Mouse (Mus musculus): ENCODE data around the gene Sh3bgrl. TPM values are rescaled to one million over a fixed set of nuclear protein-coding genes. Genes with fewer than 3 reads are reported as not detected.

Gene Sh3bgrl
- polyA plus RNA-seq, 1 experiment from 2014 or later: 36.8 TPM

- H3K4me3 ChIP-seq (ENCODE audit: low read depth, low read length): no peak overlapping the region
- H3K4me2 ChIP-seq (ENCODE audit: low read depth, low read length): no peak overlapping the region
- no peak for DNase-seq
- H3K9ac ChIP-seq (replicated peaks): no peak overlapping the region
- no peaks in the 10 kb centered on the region for H3K36me3 ChIP-seq (replicated peaks; ENCODE audit: insufficient read depth, low read length)
- WGBS (ENCODE audit: insufficient replicate concordance): 46% methylated on average over 7 of the region's 7 CpGs
- H3K9me3 ChIP-seq (ENCODE audit: low read length): no peaks in the 10 kb centered on the region
- H3K4me1 ChIP-seq (ENCODE audit: insufficient read depth): no peaks in the 10 kb centered on the region
- TF ChIP-seq CTCF (IDR thresholded peaks at IDR 0.05; ENCODE audit: low read depth): no peak
- TF ChIP-seq EP300 (IDR thresholded peaks at IDR 0.05; ENCODE audit: low read depth): no peak
- peak overlapping the region; percentile 22; the same call in 1 of the 2 replicates for H3K27ac ChIP-seq (ENCODE audit: low read depth)
- no peak for ATAC-seq
- H3K27me3 ChIP-seq (ENCODE audit: insufficient read depth, low read length): no peaks in the 10 kb centered on the region
Observed at GRCm38 (mm10) chrX:109127551-109128088, 32.5 kb downstream of the Sh3bgrl start.

GRCm38 (mm10) chrX:109130066-109130465 is 34.9 kb downstream of the Sh3bgrl start:
- Histone ChIP-seq H3K4me2 (ENCODE audit: low read depth, low read length) (no peak overlapping the region), H3K9ac (replicated peaks) (no peak overlapping the region), H3K4me3 (ENCODE audit: low read depth, low read length) (no peak overlapping the region), H3K36me3 (replicated peaks; ENCODE audit: insufficient read depth, low read length) (no peaks in the 10 kb centered on the region), H3K27ac (ENCODE audit: low read depth) (no peak overlapping the region), H3K9me3 (ENCODE audit: low read length) (no peaks in the 10 kb centered on the region), H3K4me1 (ENCODE audit: insufficient read depth) (no peaks in the 10 kb centered on the region), H3K27me3 (ENCODE audit: insufficient read depth, low read length) (no peaks in the 10 kb centered on the region)
- DNase-seq: no peak
- no peak for TF ChIP-seq CTCF (IDR thresholded peaks at IDR 0.05; ENCODE audit: low read depth)
- TF ChIP-seq EP300 (IDR thresholded peaks at IDR 0.05; ENCODE audit: low read depth): no peak
- WGBS (ENCODE audit: insufficient replicate concordance): 77% methylated on average over 1 of the region's 1 CpGs
- no peak for ATAC-seq

- DNase-seq (no peak), ATAC-seq (no peak)
- H3K9ac ChIP-seq (replicated peaks): no peak overlapping the region
- no peaks in the 10 kb centered on the region for H3K4me1 ChIP-seq (ENCODE audit: insufficient read depth)
- H3K4me3 ChIP-seq (ENCODE audit: low read depth, low read length): no peak overlapping the region
- H3K36me3 ChIP-seq (replicated peaks; ENCODE audit: insufficient read depth, low read length): no peaks in the 10 kb centered on the region
- 78% methylated on average over 2 of the region's 2 CpGs for WGBS (ENCODE audit: insufficient replicate concordance)
- no peaks in the 10 kb centered on the region for H3K9me3 ChIP-seq (ENCODE audit: low read length)
- H3K4me2 ChIP-seq (ENCODE audit: low read depth, low read length): no peak overlapping the region
- H3K27me3 ChIP-seq (ENCODE audit: insufficient read depth, low read length): no peaks in the 10 kb centered on the region
- no peak for TF ChIP-seq EP300 (IDR thresholded peaks at IDR 0.05; ENCODE audit: low read depth)
- TF ChIP-seq CTCF (IDR thresholded peaks at IDR 0.05; ENCODE audit: low read depth): no peak
- no peak overlapping the region for H3K27ac ChIP-seq (ENCODE audit: low read depth)
Observed at GRCm38 (mm10) chrX:109131834-109132233, 36.7 kb downstream of the Sh3bgrl start.

- no peaks in the 10 kb centered on the region for H3K9me3 ChIP-seq (ENCODE audit: low read length)
- H3K27ac ChIP-seq (ENCODE audit: low read depth): no peak overlapping the region; the same call in 1 of the 2 replicates
- no peaks in the 10 kb centered on the region for H3K27me3 ChIP-seq (ENCODE audit: insufficient read depth, low read length)
- WGBS (ENCODE audit: insufficient replicate concordance): 88% methylated on average over 1 of the region's 1 CpGs
- H3K9ac ChIP-seq (replicated peaks): no peak overlapping the region
- ATAC-seq: no peak
- H3K4me3 ChIP-seq (ENCODE audit: low read depth, low read length): no peak overlapping the region
- no peak for TF ChIP-seq EP300 (IDR thresholded peaks at IDR 0.05; ENCODE audit: low read depth)
- TF ChIP-seq CTCF (IDR thresholded peaks at IDR 0.05; ENCODE audit: low read depth): no peak
- no peaks in the 10 kb centered on the region for H3K36me3 ChIP-seq (replicated peaks; ENCODE audit: insufficient read depth, low read length)
- DNase-seq: no peak
- no peaks in the 10 kb centered on the region for H3K4me1 ChIP-seq (ENCODE audit: insufficient read depth)
- H3K4me2 ChIP-seq (ENCODE audit: low read depth, low read length): no peak overlapping the region
Observed at GRCm38 (mm10) chrX:109132463-109132862, 37.3 kb downstream of the Sh3bgrl start.

GRCm38 (mm10) chrX:109133500-109133899 is 38.3 kb downstream of the Sh3bgrl start:
- H3K9me3 ChIP-seq (ENCODE audit: low read length): no peaks in the 10 kb centered on the region
- H3K27ac ChIP-seq (ENCODE audit: low read depth): no peak overlapping the region
- no peaks in the 10 kb centered on the region for H3K36me3 ChIP-seq (replicated peaks; ENCODE audit: insufficient read depth, low read length)
- DNase-seq (no peak), ATAC-seq (no peak)
- no peak overlapping the region for H3K9ac ChIP-seq (replicated peaks)
- WGBS (ENCODE audit: insufficient replicate concordance): 62% methylated on average over 2 of the region's 2 CpGs
- H3K4me3 ChIP-seq (ENCODE audit: low read depth, low read length): no peak overlapping the region
- no peaks in the 10 kb centered on the region for H3K27me3 ChIP-seq (ENCODE audit: insufficient read depth, low read length)
- TF ChIP-seq CTCF (IDR thresholded peaks at IDR 0.05; ENCODE audit: low read depth) (no peak), EP300 (IDR thresholded peaks at IDR 0.05; ENCODE audit: low read depth) (no peak)
- no peaks in the 10 kb centered on the region for H3K4me1 ChIP-seq (ENCODE audit: insufficient read depth)
- no peak overlapping the region for H3K4me2 ChIP-seq (ENCODE audit: low read depth, low read length)

- Histone ChIP-seq H3K27me3 (ENCODE audit: insufficient read depth, low read length) (no peaks in the 10 kb centered on the region), H3K9ac (replicated peaks) (no peak overlapping the region), H3K27ac (ENCODE audit: low read depth) (peak overlapping the region; percentile 67; the same call in 1 of the 2 replicates), H3K4me2 (ENCODE audit: low read depth, low read length) (no peak overlapping the region), H3K4me1 (ENCODE audit: insufficient read depth) (no peaks in the 10 kb centered on the region), H3K4me3 (ENCODE audit: low read depth, low read length) (no peak overlapping the region), H3K36me3 (replicated peaks; ENCODE audit: insufficient read depth, low read length) (no peaks in the 10 kb centered on the region), H3K9me3 (ENCODE audit: low read length) (no peaks in the 10 kb centered on the region)
- ATAC-seq (no peak), DNase-seq (no peak)
- no peak for TF ChIP-seq CTCF (IDR thresholded peaks at IDR 0.05; ENCODE audit: low read depth)
- TF ChIP-seq EP300 (IDR thresholded peaks at IDR 0.05; ENCODE audit: low read depth): no peak
Observed at GRCm38 (mm10) chrX:109136306-109136705, 41.1 kb downstream of the Sh3bgrl start.

GRCm38 (mm10) chrX:109136820-109137219 is 41.7 kb downstream of the Sh3bgrl start:
- H3K4me3 ChIP-seq (ENCODE audit: low read depth, low read length): no peak overlapping the region
- H3K27ac ChIP-seq (ENCODE audit: low read depth): peak overlapping the region; percentile 67
- WGBS (ENCODE audit: insufficient replicate concordance): 56% methylated on average over 2 of the region's 2 CpGs
- DNase-seq (no peak), ATAC-seq (peak; percentile 83)
- no peak overlapping the region for H3K4me2 ChIP-seq (ENCODE audit: low read depth, low read length)
- TF ChIP-seq EP300 (IDR thresholded peaks at IDR 0.05; ENCODE audit: low read depth) (no peak), CTCF (IDR thresholded peaks at IDR 0.05; ENCODE audit: low read depth) (no peak)
- H3K27me3 ChIP-seq (ENCODE audit: insufficient read depth, low read length): no peaks in the 10 kb centered on the region
- H3K36me3 ChIP-seq (replicated peaks; ENCODE audit: insufficient read depth, low read length): no peaks in the 10 kb centered on the region
- no peak overlapping the region for H3K9ac ChIP-seq (replicated peaks)
- no peaks in the 10 kb centered on the region for H3K4me1 ChIP-seq (ENCODE audit: insufficient read depth)
- no peaks in the 10 kb centered on the region for H3K9me3 ChIP-seq (ENCODE audit: low read length)
